Mouse (Mus musculus) adrenal gland, adult 2 months (tissue): ENCODE data around the gene Guca2b. TPM values are rescaled to one million over a fixed set of nuclear protein-coding genes. Genes with fewer than 3 reads are reported as not detected.

Experiments used
- DNase-seq: peaks from one replicate; pipeline ENCODE4 v3.0.0; 2021
- long read RNA-seq: library from polyadenylated mRNA; stranded (forward); transcript quantifications from one replicate; pipeline ENCODE4 v2.0.0, GENCODE M21; 2021
- polyA plus RNA-seq: library from polyadenylated mRNA; depleted of rRNA; stranded (reverse); fragments of >200 nt; gene quantifications from 2 replicates; pipeline ENCODE4 v1.2.3, GENCODE M21; 2012; rRNA removed
- total RNA-seq, 2 experiments: library from RNA; stranded (reverse); gene quantifications; 2 replicates each; pipeline ENCODE4 v1.2.3; 2021

The Guca2b gene
- total RNA-seq = not detected
- not detected in 2 replicates for polyA plus RNA-seq
- long read RNA-seq = 0 reads

DNA sequence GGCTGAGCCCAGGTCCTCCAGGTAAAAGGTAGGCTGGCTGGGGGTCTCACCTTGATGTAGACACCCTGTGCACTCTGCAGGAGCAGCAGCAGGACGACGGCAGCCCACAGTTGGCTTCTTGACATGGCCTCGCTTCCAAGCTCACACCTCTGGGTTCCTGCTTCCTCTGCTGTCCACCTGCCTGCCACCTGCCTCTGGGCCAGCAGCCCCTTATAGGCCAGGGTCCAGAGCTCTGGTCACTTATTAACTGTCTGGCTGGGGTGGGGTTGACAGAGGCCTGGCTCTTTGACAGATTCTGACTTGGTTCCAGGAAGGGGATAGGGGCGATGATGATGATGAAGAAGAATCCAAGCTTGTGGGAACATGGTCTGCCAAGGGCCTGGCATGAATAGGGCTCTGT lies at the start of gene Guca2b:
Gene Guca2b, minus strand, starts transcription at position 224 of the 400 bp plus-strand sequence.
- no peak for DNase-seq

GRCm38 (mm10) chr4:119707751-119708150 lies 49.0 kb upstream of the Guca2b start:
- DNase-seq = no peak

DNA sequence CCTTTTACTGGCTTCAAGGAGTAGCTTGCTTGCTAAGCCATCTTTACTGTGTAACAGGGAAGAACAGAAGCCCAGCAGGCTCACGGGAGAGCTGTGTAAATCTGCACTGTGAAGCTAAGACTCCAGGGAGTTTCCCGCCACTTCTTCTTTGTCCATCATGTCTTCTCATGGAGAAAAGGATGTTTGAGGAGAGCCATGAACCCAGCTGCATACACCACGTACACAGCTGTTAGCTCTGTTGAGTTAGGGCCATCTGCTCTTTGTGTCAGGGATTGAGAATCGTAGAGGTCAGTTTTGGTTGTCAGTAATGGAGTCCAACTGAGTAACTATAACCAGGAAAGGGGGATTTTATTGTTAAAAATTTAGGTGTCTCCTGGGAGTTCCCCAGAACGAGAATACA lies 48.6 kb upstream of the Guca2b start:
- no peak for DNase-seq

DNA sequence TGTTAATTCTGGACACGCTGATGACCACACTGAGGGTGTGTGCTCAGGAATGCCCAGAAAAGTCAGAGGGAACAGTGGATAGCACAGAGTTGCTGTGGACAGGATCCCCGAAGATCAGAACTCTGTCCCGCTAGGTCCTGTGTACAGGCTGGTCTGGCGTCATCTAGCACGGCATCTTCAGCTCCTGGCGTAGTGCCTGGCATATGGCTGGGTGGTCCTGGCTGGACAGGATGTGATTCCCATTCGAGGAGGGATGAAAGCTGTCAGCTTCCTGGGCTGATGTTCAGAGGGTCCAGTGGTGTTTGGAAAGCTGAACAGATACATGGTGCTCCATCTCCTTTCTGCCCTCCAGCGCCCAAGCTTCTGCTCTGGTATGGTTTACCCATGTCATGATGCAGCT lies 45.2 kb upstream of the Guca2b start:
- DNase-seq = no peak

DNA sequence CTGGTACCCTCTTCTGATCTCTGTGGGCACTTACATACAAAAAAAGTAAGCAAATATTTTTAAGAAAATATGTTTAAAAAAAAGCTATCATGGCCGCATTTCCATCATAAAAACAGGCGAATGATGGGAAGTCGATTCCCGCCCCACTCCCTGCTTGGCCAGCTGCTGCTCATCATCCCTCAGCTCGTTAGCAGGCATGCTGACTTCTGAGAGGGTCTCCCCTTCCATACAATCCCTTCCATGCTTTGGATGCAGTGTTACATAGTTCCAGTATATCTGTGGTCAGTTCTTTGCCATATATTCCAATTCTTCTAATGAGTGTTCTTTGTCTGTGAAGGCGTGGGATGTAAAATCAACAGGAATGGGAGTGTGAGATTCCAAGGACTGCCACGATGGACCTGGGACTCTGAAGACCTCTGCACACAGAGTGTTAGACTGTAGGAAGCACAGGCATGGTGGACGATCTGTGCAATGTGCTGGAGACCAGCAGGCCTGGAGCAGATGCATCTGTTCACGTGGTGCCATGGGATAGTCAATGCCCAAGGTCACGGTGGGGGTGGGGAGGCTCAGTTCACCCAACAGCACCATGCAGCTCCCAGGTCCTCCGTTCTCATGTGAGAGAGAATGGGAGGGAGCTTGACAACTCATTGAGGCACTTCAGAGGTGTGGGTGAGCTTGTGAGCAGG lies 42.7 kb upstream of the Guca2b start:
- no peak for DNase-seq

- DNase-seq = no peak
Observed at GRCm38 (mm10) chr4:119698339-119698738, 39.6 kb upstream of the Guca2b start.

DNA sequence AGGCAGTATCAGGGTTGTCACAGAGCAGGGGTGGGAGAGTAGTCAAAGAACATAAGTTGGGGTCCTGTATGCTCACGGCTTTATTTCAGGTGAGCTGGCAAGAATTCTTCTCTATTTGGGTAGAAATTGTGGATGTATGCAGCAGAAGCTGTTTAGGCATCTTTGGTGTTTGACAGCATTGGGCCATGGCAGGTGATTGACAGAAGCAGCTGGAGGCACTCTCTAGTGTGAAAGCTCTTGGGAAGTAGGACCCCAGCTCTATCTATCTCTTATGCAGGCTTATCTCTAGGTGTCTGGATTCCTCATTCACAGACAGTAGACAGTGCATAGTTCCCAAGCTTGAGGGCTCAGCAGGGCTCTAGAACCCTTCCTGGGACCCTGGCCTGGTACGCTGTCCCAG lies 27.0 kb upstream of the Guca2b start:
- DNase-seq = no peak

DNA sequence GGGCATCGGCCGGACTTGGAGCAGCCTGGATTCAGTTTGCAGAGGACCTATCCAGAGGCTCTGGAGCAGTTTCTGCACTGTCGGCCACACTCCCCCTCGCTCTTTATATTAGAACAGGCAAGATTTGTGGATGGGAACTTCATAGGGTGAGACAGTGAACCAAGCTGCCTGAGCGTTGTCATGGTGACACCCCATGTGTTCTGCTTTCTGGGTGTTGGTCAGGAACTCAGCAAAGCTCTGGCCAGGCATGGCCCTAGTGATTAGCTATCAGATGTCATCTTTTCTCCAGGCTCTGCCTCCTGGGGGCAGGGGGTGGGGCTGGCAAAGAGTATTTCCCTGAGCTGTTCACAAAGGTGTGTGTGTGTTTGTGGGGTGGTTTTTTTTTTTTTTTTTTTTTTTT lies 23.8 kb upstream of the Guca2b start:
- DNase-seq = no peak

DNA sequence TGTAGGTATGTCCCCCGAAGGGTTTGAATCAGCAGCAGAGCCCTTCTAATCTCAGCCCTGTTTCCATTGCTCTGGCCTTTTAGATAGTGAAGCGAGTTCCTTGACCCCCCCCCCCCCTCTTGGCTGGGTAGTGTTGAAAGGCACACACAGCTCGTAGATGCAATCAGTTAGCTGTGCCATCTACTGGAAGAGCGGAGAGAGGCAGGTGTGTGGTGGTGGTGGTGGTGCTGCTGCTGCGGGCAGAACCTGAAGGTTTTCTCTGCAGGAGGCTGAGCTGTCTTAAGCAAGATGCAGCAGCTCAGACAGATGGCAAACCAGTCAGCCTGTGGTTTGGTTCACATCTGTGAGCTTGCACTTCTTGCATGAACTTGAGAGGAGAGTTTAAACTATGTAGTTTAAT lies 13.9 kb upstream of the Guca2b start:
- DNase-seq = no peak

DNA sequence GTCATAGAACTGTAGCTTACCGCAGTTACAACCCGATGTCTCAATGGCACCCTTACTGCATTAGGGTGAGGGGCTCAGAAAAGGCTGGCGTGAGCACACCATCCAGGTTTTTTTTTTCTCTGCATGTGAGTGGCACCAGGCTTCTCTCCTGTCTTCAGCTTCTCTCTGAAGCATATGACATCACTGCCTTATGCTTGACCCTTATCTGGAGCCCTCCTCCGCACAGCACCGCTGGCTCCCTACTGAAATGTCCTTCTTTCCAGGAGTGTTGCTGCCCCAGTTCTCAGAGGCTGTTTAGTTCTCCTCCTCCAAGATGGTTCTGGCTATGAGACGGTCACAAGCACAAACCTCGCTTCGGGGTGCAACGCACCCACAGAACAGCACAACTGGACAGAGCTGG lies 12.4 kb upstream of the Guca2b start:
- DNase-seq = no peak

GRCm38 (mm10) chr4:119670736-119671135 lies 12.0 kb upstream of the Guca2b start:
- DNase-seq = no peak

- DNase-seq = no peak
Observed at GRCm38 (mm10) chr4:119670210-119670555, 11.4 kb upstream of the Guca2b start.

GRCm38 (mm10) chr4:119669356-119670209 lies 10.8 kb upstream of the Guca2b start:
- no peak for DNase-seq

DNA sequence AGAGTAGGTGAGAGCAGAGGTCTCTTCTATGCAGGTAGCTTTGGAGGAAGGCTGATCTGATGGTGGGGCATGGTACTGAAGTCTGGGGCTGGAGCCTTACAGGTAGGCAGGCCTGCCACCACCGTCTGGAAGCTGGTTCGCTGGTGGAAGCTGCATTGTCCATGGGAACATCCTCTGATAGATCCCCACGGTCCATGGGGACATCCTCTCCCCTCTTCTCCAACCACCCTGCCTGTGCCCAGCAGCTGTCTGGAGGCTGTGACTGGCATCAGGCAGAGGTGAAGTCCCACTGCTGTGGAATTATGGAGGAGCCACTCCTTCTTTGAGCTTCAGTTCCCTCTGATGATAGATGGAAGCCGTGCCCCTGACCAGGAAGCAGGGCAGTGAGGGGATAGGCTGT lies 9.8 kb upstream of the Guca2b start:
- DNase-seq = no peak

GRCm38 (mm10) chr4:119668185-119668584 lies 9.4 kb upstream of the Guca2b start:
- DNase-seq = no peak

DNA sequence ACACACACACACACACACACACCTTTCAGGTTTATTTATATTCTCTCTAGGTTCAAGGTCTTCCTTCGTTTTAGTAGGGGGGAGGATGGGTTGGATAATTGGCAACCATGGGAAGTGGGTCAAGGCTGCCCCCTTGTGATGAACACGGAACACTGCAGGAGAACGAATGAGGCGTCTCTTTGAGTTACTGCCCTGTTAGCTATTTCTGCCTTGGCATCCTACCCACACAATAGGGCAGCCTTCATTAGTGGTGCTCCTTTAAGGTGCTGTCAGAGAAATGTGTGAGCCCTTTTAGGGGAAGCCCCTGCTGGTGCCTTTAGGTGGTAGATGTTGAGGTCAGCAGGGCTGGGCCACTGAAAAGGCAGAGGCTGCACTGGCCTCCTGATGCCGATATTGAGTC lies 8.7 kb upstream of the Guca2b start:
- peak; percentile 53 for DNase-seq

GRCm38 (mm10) chr4:119666116-119666515 lies 7.4 kb upstream of the Guca2b start:
- peak; percentile 42 for DNase-seq

DNA sequence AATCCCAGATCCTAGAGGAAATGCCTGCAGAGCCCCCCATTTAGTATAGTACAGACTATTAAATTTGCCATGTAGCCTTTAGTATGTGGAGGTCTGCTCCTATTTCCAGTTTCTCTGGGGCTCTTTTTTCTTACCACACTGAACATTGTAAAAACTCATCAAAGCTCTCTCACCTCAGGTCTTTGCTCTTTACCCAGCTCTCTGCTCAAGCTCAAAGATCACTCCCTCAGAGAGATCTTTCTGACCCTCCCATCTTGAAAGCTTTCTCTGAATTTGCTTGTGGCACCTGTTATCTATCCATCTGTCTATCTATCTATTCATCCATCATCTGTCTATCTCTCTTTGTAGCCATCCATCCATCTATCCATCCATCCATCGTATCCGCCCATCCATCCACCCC lies 6.4 kb upstream of the Guca2b start:
- DNase-seq = no peak

GRCm38 (mm10) chr4:119663409-119664095 lies 4.8 kb upstream of the Guca2b start:
- DNase-seq = no peak

DNA sequence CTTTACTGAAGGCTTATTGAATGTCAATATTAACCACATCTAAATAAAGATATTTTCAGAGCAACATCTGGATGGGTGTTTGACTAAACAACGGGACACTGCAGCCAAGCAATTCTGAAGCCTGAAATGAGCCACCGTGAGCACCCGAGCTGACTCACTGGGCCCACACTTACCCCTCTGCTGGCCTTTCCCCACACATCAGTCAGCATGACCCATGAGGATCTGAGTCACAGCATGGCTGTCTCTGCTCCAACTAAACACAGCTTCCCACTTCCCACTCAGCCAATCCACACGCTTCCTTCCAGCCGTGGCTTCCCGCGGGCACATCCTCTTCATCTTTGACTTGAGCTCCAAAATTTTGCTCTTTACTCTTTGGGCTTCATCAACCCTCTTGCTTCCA lies 4.2 kb upstream of the Guca2b start:
- peak; percentile 77 for DNase-seq

GRCm38 (mm10) chr4:119662151-119662550 lies 3.4 kb upstream of the Guca2b start:
- DNase-seq = no peak

DNA sequence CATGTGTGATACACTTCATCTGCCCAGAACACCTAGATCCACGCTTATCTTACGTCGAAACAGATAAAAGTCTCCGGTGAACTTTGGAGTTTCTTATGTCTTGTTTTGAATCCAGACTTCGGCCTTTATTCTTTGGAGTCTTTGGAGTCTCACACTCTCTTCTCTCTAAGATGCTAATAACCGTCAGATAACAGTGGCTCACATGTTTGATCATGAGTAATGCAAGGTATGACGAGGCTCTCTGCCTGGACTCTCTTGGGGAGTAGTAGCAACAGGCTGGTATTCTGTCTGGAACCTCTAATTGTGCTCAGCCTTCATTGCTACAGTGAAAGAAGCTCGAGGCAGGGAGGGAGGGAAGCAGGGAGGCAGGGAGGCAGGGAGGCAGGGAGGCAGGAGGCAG lies 1.3 kb upstream of the Guca2b start:
- DNase-seq = no peak

GRCm38 (mm10) chr4:119658246-119658645 lies 508 bp downstream of the Guca2b start:
- no peak for DNase-seq
